Mouse (Mus musculus): ENCODE measurements around the gene Pgam1.

GRCm38 (mm10) chr19:41953574-41953973 is 41.9 kb downstream of the Pgam1 start:
- TF ChIP-seq CTCF (IDR thresholded peaks at IDR 0.05; ENCODE audit: low read depth, low read length) (no peak), POLR2A (IDR thresholded peaks at IDR 0.05; ENCODE audit: borderline replicate concordance, low read depth, low read length) (no peak)
